Mouse (Mus musculus): ENCODE results near the gene Myl6.

- TF ChIP-seq CTCF (IDR thresholded peaks at IDR 0.05; ENCODE audit: control insufficient read depth, insufficient read depth, insufficient read length) (no peak), USF1 (IDR thresholded peaks at IDR 0.05; ENCODE audit: low read depth) (no peak), CEBPB (IDR thresholded peaks at IDR 0.05; ENCODE audit: low read depth) (no peak), MAX (IDR thresholded peaks at IDR 0.05) (no peak)
Measured at GRCm38 (mm10) chr10:128511761-128512160, 17.8 kb upstream of the Myl6 start.

All from C2C12 (cell line).